Mouse (Mus musculus) brain, embryonic 14.5 days (tissue): ENCODE measurements around the gene Gpr25.

Source experiments
- CTCF ChIP-seq: fragments of 200-500 bp; IDR thresholded peaks from 2 replicates; pipeline ENCODE4 v1.5.1; 2012; ENCODE audit warnings: inconsistent platforms, mild to moderate bottlenecking, moderate library complexity, borderline replicate concordance; ENCODE audit not compliant: insufficient read depth, insufficient read length; ENCODE audit errors: extremely low read depth
- POLR2A ChIP-seq: fragments of 200-500 bp; IDR thresholded peaks from 2 replicates; pipeline ENCODE4 v1.6.1; 2012; ENCODE audit warnings: mild to moderate bottlenecking, inconsistent platforms, borderline replicate concordance; ENCODE audit not compliant: poor library complexity, insufficient read depth, insufficient read length, severe bottlenecking; ENCODE audit errors: extremely low read depth

DNA sequence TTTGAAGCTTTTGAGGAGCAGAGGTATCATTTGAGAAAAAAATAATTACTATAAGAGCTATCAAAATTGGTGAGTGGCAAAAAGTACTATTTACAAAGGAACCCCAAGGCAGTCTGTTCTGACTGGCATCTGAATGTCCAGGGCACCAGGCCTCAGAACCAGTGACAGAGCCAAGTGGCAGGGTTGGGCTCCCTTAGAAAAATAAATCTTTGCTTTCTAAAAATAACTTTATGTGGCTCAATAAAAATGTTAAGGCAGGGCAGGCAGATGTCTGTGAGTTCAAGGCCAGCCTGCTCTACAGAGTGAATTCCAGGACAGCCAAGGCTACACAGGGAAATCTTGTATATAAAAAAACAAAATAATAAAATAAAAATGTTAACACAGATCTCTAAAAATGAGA, 33.3 kb upstream of the Gpr25 start:
- TF ChIP-seq CTCF (no peak), POLR2A (no peak)
